Mouse (Mus musculus) gastrocnemius, postnatal 36 days (tissue): ENCODE results near the gene Pirb. TPM values are rescaled to one million over a fixed set of nuclear protein-coding genes. Genes with fewer than 3 reads are reported as not detected.

ENCODE experiments used
- total RNA-seq, 2 experiments: library from RNA; stranded (reverse); gene quantifications; 2 replicates each; pipeline ENCODE4 v1.2.3; 2021

Pirb gene
- total RNA-seq, 2 experiments from 2014 or later = 0.61 to 0.89 TPM

Other genes with a start within 250 kb of the Pirb start
- not detected for gene Tarm1, start 217.8 kb downstream of the Pirb start, total RNA-seq
- gene Oscar, start 104.2 kb downstream of the Pirb start, total RNA-seq = not detected
- gene Ndufa3, start 103.0 kb downstream of the Pirb start, total RNA-seq = 100 to 1,000 TPM; 868 to 976 TPM
- 10 to 100 TPM; 12.8 to 17.0 TPM for gene Tfpt, start 90.5 kb downstream of the Pirb start, total RNA-seq
- 10 to 100 TPM; 20.9 to 21.7 TPM for gene Prpf31, start 90.4 kb downstream of the Pirb start, total RNA-seq
- gene Cnot3, start 75.1 kb downstream of the Pirb start, total RNA-seq = 10 to 100 TPM; 13.3 to 19.8 TPM
- 1 to 10 TPM; 3.3 to 6.1 TPM for gene Leng1, start 54.6 kb downstream of the Pirb start, total RNA-seq
- gene Tmc4, start 42.8 kb downstream of the Pirb start, total RNA-seq = under 1 TPM; 0.43 to 0.94 TPM
- 10 to 100 TPM; 26.6 to 27.9 TPM for gene Tsen34, start 27.5 kb downstream of the Pirb start, total RNA-seq
- 10 to 100 TPM in 1 of 2 experiments, 1 to 10 TPM in 1; 8.4 to 10.2 TPM for gene Mboat7, start 26.9 kb downstream of the Pirb start, total RNA-seq
- 100 to 1,000 TPM; 353 to 420 TPM for gene Rps9, start 16.4 kb downstream of the Pirb start, total RNA-seq
- gene Gm15448, start 105.3 kb upstream of the Pirb start, total RNA-seq = under 1 TPM; 0.15 to 0.20 TPM
- gene Pira2, start 124.7 kb upstream of the Pirb start, total RNA-seq = under 1 TPM in 1 of 2 experiments, not detected in 1; 0.37 TPM
- under 1 TPM in 1 of 2 experiments, not detected in 1; 0.20 TPM for gene Gm14548, start 177.7 kb upstream of the Pirb start, total RNA-seq
- gene Lilra6, start 195.1 kb upstream of the Pirb start, total RNA-seq = not detected